Mouse (Mus musculus): Measurements from ENCODE around the gene Lamtor2. TPM values are rescaled to one million over a fixed set of nuclear protein-coding genes. Genes with fewer than 3 reads are reported as not detected.

Lamtor2 gene
- polyA plus RNA-seq, 1 experiment from 2014 or later, result 164 TPM

- H3K79me2 ChIP-seq (ENCODE audit: inconsistent target), result no peaks in the 10 kb centered on the region
Observed at GRCm38 (mm10) chr3:88530082-88530864, 22.6 kb downstream of the Lamtor2 start.

GRCm38 (mm10) chr3:88529204-88530000, 23.5 kb downstream of the Lamtor2 start:
- 96% methylated on average over 7 of the region's 7 CpGs for WGBS (ENCODE audit: missing documents)
- Histone ChIP-seq H3K4me3 (ENCODE audit: inconsistent target) (no peak overlapping the region), H3K36me3 (ENCODE audit: inconsistent target) (no peaks in the 10 kb centered on the region), H3K79me2 (ENCODE audit: inconsistent target) (no peaks in the 10 kb centered on the region), H3K27ac (no peak overlapping the region)

More at GRCm38 (mm10) chr3:88530082-88530864, 22.6 kb downstream of the Lamtor2 start:
- H3K36me3 ChIP-seq (ENCODE audit: inconsistent target), result no peaks in the 10 kb centered on the region
- 76% methylated on average over 11 of the region's 11 CpGs for WGBS (ENCODE audit: missing documents)
- no peak overlapping the region for H3K27ac ChIP-seq
- no peak overlapping the region for H3K4me3 ChIP-seq (ENCODE audit: inconsistent target)

- Histone ChIP-seq H3K4me3 (ENCODE audit: inconsistent target) (no peak overlapping the region), H3K36me3 (ENCODE audit: inconsistent target) (no peaks in the 10 kb centered on the region), H3K27ac (no peak overlapping the region), H3K79me2 (ENCODE audit: inconsistent target) (no peaks in the 10 kb centered on the region)
- WGBS (ENCODE audit: missing documents), result 95% methylated on average over 11 of the region's 11 CpGs
Observed at GRCm38 (mm10) chr3:88528646-88529045, 24.2 kb downstream of the Lamtor2 start.

- WGBS (ENCODE audit: missing documents), result 87% methylated on average over 8 of the region's 8 CpGs
- H3K36me3 ChIP-seq (ENCODE audit: inconsistent target), result no peaks in the 10 kb centered on the region
- H3K79me2 ChIP-seq (ENCODE audit: inconsistent target), result no peaks in the 10 kb centered on the region
- no peak overlapping the region for H3K4me3 ChIP-seq (ENCODE audit: inconsistent target)
- H3K27ac ChIP-seq, result no peak overlapping the region
Observed at GRCm38 (mm10) chr3:88527565-88527964, 25.3 kb downstream of the Lamtor2 start.

GRCm38 (mm10) chr3:88526157-88527131, 26.4 kb downstream of the Lamtor2 start:
- Histone ChIP-seq H3K27ac (no peak overlapping the region), H3K79me2 (ENCODE audit: inconsistent target) (no peaks in the 10 kb centered on the region), H3K36me3 (ENCODE audit: inconsistent target) (no peaks in the 10 kb centered on the region), H3K4me3 (ENCODE audit: inconsistent target) (no peak overlapping the region)
- 39% methylated on average over 17 of the region's 17 CpGs for WGBS (ENCODE audit: missing documents)

- Histone ChIP-seq H3K4me3 (ENCODE audit: inconsistent target) (no peak overlapping the region), H3K36me3 (ENCODE audit: inconsistent target) (no peaks in the 10 kb centered on the region), H3K79me2 (ENCODE audit: inconsistent target) (no peaks in the 10 kb centered on the region), H3K27ac (no peak overlapping the region)
- WGBS (ENCODE audit: missing documents), result 83% methylated on average over 5 of the region's 5 CpGs
Observed at GRCm38 (mm10) chr3:88525021-88525420, 27.9 kb downstream of the Lamtor2 start.

GRCm38 (mm10) chr3:88523027-88523426, 29.8 kb downstream of the Lamtor2 start:
- H3K27ac ChIP-seq, result no peak overlapping the region
- no peak overlapping the region for H3K4me3 ChIP-seq (ENCODE audit: inconsistent target)
- H3K79me2 ChIP-seq (ENCODE audit: inconsistent target), result no peaks in the 10 kb centered on the region
- 91% methylated on average over 8 of the region's 8 CpGs for whole genome bisulfite sequencing (ENCODE audit: missing documents)
- H3K36me3 ChIP-seq (ENCODE audit: inconsistent target), result no peaks in the 10 kb centered on the region

GRCm38 (mm10) chr3:88521803-88522331, 31.0 kb downstream of the Lamtor2 start:
- H3K27ac ChIP-seq, result no peak overlapping the region
- no peak overlapping the region for H3K4me3 ChIP-seq (ENCODE audit: inconsistent target)
- 5% methylated on average over 9 of the region's 9 CpGs for WGBS (ENCODE audit: missing documents)
- H3K79me2 ChIP-seq (ENCODE audit: inconsistent target), result no peaks in the 10 kb centered on the region
- no peaks in the 10 kb centered on the region for H3K36me3 ChIP-seq (ENCODE audit: inconsistent target)

- 87% methylated on average over 6 of the region's 6 CpGs for WGBS (ENCODE audit: missing documents)
- no peak overlapping the region for H3K4me3 ChIP-seq (ENCODE audit: inconsistent target)
- no peak overlapping the region for H3K27ac ChIP-seq
- H3K36me3 ChIP-seq (ENCODE audit: inconsistent target), result no peaks in the 10 kb centered on the region
- H3K79me2 ChIP-seq (ENCODE audit: inconsistent target), result no peaks in the 10 kb centered on the region
Observed at GRCm38 (mm10) chr3:88521156-88521555, 31.7 kb downstream of the Lamtor2 start.

GRCm38 (mm10) chr3:88520078-88520477, 32.8 kb downstream of the Lamtor2 start:
- H3K36me3 ChIP-seq (ENCODE audit: inconsistent target), result no peaks in the 10 kb centered on the region
- H3K4me3 ChIP-seq (ENCODE audit: inconsistent target), result no peak overlapping the region
- no peaks in the 10 kb centered on the region for H3K79me2 ChIP-seq (ENCODE audit: inconsistent target)
- H3K27ac ChIP-seq, result no peak overlapping the region
- 93% methylated on average over 2 of the region's 2 CpGs for WGBS (ENCODE audit: missing documents)

- no peak overlapping the region for H3K27ac ChIP-seq
- WGBS (ENCODE audit: missing documents), result 88% methylated on average over 4 of the region's 4 CpGs
- H3K4me3 ChIP-seq (ENCODE audit: inconsistent target), result no peak overlapping the region
- H3K79me2 ChIP-seq (ENCODE audit: inconsistent target), result no peaks in the 10 kb centered on the region
- no peaks in the 10 kb centered on the region for H3K36me3 ChIP-seq (ENCODE audit: inconsistent target)
Observed at GRCm38 (mm10) chr3:88518411-88518810, 34.5 kb downstream of the Lamtor2 start.

- Histone ChIP-seq H3K27ac (no peak overlapping the region), H3K36me3 (ENCODE audit: inconsistent target) (no peaks in the 10 kb centered on the region), H3K4me3 (ENCODE audit: inconsistent target) (no peak overlapping the region), H3K79me2 (ENCODE audit: inconsistent target) (no peaks in the 10 kb centered on the region)
- 100% methylated on average over 2 of the region's 2 CpGs for WGBS (ENCODE audit: missing documents)
Observed at GRCm38 (mm10) chr3:88516407-88516806, 36.5 kb downstream of the Lamtor2 start.

GRCm38 (mm10) chr3:88515095-88515386, 37.8 kb downstream of the Lamtor2 start:
- Histone ChIP-seq H3K4me3 (ENCODE audit: inconsistent target) (no peak overlapping the region), H3K79me2 (ENCODE audit: inconsistent target) (no peaks in the 10 kb centered on the region), H3K36me3 (ENCODE audit: inconsistent target) (no peaks in the 10 kb centered on the region), H3K27ac (no peak overlapping the region)
- WGBS (ENCODE audit: missing documents), result 100% methylated on average over 2 of the region's 2 CpGs

Data from macrophage (primary cell).